Mouse (Mus musculus): Measurements from ENCODE around the gene 4930579F01Rik.
"Not testable (repeated sequence)": the region's sequence is repeated elsewhere in the genome, so short reads cannot be mapped to it uniquely, and the experiment has no call there.

Gene 4930579F01Rik

DNA sequence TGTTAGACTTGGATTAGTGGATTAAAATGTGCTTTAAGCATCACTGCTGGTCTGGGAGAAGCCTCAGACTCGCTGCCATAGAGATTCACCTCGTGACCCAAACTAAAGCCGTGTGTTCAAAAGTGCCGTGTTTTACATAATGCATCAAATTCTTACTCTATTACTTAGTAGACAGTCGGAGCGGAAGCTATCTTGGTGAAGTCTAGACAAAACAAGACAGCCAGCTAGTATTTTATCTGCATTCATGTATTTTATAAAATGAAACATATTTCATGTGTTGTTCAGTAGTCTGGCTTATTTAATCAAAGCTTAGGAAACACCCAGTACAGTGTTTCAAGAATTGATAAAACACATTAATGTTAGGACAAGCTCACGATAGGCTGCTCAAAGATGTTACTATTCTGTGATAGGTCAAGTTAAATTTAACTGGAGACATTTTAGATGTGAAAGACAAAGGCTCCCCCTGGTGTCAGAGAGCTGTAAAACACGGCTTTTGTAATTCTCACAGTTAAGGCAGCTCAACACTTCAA, 48.9 kb downstream of the 4930579F01Rik start, which contains the start of gene Mttp:
Gene Mttp, minus strand, starts transcription at position 327 of the 530 bp plus-strand sequence.
- peak; percentile 39 to 79 for DNase-seq (ENCODE audit: low spot score in 2 of 2)

DNA sequence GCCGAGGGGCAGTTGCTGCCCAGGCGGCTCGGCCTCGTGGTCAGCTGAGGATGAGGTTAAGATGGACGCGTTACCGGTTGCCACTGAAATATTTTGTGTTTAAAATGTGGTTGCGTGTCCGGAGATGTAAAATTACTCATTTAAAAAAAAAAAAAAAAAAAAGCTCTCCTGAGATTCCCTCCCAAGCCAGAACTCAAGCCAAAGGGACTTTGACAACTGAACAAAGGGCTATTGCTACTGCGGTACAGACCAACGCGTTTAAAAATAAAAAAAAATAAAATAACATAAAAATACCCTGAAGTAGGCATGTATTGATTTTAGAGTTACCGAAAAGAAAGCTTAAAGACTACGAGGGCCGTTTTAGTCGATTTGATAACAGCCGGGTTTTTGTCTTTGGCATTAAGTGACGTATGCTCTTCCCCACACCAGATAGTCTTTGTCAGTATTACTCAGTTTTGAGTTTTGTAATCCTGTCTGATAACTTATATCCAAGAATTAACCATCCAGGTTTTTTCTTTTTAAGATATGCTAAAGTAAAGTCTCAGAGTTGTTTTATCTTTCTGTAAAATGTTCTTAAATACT, 49.5 kb downstream of the 4930579F01Rik start:
- DNase-seq (ENCODE audit: low spot score in 2 of 2): no peak

- peak; percentile 95 to 98 for DNase-seq (ENCODE audit: low spot score in 2 of 2)
Measured at GRCm38 (mm10) chr3:138143315-138144059, 50.1 kb downstream of the 4930579F01Rik start, which contains the start of gene Trmt10a. Gene Trmt10a, plus strand, starts transcription at chr3:138143448.

DNA sequence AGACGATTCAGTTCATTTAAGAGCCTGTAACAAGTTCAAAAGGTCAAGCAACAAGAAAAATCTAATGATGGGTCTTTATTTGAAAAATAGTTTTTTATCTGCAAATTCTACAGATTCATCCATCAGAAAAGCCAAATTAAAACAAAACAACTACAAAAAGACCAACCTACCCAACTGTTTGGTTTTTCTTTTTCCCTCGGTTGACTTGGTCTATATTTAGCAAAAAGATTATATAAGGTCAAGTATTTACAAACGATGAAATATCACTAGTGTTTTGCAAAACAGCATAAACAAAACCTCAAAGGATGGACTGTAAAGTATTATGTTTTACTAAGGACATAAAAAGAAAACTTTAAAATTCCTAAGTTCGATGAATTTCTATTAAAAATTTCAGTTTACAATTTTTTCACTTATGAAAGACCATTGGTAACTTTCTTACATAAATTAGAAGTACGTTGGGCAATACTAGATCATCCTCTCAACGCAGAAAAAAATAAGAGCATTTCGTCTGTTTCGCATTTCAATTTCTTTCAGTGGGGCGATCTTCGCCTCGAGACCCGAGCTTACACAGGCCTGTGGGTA, 50.8 kb downstream of the 4930579F01Rik start:
- DNase-seq (ENCODE audit: low spot score in 2 of 2): no peak

DNA sequence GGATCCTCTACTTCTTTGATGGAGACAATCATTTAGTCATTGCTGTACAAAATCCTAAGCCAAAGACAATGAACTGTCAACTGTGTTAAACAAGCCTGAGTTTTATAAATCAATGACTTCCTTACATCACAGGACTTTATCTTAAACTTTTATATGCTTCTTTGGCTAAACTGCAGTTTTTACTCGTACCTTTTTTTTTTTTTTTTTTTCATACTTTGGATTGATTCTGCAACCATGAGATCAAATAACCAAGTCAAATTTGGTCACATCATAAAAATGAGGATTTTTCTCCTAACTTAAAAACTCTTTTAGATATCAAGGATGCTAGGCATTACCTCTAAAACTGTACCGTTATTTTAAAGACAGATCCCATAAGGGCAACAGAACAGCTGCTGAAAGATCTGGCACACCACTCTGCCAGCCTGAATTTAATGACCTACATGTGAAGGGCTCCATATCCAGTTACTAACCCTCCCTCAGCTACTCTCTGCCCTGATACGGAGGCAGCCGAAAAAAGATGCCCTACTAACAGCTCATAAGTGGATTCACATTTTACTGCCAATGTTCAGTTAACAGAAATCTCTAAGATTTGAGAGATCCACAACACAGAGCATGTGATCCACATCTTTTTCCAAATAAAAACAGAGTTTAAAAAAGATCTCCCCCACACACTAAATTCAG, 51.4 kb downstream of the 4930579F01Rik start:
- no peak for DNase-seq (ENCODE audit: low spot score in 2 of 2)

GRCm38 (mm10) chr3:138139663-138140062, 54.0 kb downstream of the 4930579F01Rik start:
- no peak for DNase-seq (ENCODE audit: low spot score in 2 of 2)

DNA sequence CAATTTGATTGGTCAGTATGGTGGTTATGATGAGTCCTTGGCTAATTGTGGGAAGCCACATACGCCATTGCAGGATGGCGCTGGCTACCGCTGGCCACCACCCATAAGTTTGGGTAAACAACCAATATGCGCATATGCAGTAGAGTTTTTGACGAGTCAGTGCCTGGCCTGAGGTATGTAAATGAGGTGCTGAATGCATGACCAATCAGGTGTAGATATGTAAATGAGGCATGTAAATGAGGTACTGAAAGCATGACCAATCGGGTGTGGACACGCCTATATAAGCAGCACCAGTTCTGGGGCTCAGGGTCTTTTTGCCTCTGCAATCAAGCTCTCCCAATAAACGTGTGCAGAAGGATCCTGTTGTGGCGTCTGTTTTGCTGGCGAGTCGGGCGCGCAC, 55.5 kb downstream of the 4930579F01Rik start:
- not testable (repeated sequence) for DNase-seq (ENCODE audit: low spot score in 2 of 2)

DNA sequence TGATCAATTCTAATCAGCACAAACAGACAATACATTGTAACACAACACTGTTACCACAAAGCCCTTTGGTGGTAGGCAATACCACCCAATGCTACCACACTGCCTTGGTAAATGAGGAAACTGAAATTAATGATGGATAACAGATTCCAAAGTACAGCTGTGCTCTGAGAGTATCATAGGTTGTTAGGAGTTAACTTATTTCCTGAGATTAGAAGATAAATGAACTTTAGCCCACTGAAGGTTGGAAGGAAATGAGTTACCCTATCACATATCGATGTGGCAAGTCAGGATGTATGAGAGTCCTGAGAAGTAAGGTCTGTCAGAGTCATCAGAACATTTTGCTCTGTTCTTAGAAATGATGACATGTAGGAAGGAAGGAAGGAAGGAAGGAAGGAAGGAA, 59.1 kb downstream of the 4930579F01Rik start:
- no peak for DNase-seq (ENCODE audit: low spot score in 2 of 2)

DNA sequence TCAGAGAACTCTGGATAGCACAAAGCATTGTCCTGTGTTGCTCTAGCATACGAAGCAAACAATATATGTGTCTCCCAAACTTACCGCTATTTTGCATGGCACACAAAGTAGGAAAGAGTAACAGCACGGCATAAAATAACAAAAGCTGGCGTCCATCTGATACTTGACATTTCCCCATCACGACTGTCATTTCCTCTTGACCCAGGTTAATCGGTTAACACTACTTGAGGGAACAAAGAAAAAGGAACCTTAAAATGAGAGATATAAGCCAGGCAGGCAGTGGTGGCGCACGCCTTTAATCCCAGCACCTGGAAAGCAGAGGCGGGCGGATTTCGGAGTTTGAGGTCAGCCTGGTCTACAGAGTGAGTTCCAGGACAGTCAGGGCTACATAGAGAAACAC, 59.7 kb downstream of the 4930579F01Rik start:
- DNase-seq (ENCODE audit: low spot score in 2 of 2): no peak

DNA sequence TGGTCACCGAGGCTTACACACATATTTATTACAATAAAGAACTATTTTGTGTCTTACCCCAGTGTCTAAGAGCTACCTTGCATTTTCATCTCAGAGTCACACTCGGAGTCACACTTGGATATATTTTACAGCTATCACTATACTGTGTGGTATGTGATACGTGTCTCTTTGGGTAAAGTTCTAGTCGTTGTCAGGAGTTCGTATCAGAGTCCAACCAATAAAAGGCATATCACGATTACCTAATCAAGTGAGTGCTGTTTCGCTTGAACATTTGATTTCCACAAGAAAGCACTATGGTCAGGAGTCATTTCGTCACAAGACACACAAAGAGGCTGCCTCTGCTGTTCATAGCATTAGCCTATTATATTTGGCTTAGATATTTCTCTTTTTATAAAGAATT, 60.2 kb downstream of the 4930579F01Rik start:
- no peak for DNase-seq (ENCODE audit: low spot score in 2 of 2)

DNA sequence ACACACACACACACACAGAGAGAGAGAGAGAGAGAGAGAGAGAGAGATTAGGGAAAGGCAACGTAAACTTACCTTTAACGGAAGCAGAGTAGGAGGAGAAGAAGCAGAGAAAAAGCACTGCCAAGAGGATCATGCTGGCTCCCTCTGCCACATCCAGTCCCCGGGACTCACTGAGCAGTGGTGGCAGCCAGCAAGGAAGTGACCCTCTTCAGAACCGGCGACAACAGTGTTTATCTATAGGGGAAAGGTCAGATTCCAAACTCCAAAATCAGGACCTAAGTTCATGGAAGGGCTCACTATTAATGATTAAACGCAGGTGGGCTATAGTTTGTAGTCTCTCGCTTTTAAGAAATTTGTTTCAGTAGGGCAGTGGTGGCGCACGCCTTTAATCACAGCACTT, 62.5 kb downstream of the 4930579F01Rik start:
- no peak for DNase-seq (ENCODE audit: low spot score in 2 of 2)

- DNase-seq (ENCODE audit: low spot score in 2 of 2): no peak
Measured at GRCm38 (mm10) chr3:138130692-138131091, 62.9 kb downstream of the 4930579F01Rik start.

DNA sequence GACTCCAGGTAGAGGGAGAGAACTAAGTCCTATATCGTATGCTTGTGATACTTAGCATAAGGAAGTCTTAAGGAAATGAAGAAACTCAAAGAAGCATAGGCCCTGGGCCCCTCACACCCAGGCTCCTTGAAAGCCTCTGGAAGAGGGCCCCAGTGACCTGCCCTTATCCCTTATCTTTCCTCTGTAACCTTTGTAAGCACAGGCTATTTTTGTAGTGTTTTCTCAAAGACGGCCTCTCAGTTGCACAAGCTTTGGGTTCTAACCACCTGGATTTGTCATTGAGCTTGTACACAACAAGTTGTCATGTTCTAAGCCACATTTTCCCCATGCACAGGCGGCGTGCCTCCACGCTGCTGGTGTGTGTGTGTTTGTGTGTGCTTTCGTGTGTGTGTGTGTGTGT, 64.5 kb downstream of the 4930579F01Rik start:
- no peak for DNase-seq (ENCODE audit: low spot score in 2 of 2)

- DNase-seq (ENCODE audit: low spot score in 2 of 2): no peak
Measured at GRCm38 (mm10) chr3:138123842-138124241, 69.8 kb downstream of the 4930579F01Rik start.

DNA sequence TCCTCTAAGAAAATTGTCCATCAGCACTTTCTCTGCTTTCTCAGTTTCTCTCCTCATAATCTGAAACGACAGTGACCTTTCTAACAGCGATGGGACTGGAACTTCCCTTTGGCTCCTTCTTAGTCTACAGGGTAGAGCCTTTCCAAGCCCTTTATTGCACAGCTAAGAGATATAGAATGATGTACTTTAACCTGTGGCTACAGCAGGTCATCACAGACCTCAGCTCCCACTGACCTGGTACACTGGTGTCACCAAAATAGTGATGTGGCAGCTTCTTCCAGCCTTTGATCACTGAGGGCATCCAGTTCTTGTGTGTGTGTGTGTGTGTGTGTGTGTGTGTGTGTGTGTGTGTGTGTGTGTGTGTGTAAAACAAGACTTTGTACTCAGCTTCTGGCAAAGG, 72.2 kb downstream of the 4930579F01Rik start:
- DNase-seq (ENCODE audit: low spot score in 2 of 2): no peak

DNA sequence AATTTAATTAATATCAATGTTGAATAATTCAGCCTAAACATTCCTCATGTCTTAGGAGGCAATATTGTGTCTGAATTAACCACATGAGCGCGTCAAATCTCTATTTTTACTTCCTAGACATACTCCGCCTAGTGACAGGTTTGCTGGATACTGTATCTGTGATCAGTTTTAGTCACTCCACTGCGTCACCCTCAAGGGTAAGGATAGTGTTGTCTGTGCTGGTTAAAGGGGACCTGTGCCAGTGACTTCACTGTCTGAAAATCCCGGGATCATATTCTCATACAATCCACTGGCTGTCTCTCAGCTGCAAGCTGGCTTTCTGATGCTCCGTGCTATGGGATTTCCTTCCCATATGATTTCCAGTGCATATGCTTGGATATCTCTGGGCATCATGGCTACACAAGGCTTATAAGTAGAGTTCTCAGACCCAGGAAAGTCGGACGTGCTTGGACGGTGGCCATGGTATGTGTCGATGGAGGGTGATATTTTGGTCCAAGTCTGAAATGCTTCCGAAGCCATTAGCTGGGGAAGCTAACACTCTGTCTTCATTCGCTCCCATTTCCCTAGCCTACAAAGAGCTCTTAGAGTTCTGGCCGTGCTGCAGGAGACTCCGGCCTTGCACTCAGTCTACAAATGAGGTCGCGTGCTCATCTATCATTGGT, 74.0 kb downstream of the 4930579F01Rik start:
- no peak for DNase-seq (ENCODE audit: low spot score in 2 of 2)

DNA sequence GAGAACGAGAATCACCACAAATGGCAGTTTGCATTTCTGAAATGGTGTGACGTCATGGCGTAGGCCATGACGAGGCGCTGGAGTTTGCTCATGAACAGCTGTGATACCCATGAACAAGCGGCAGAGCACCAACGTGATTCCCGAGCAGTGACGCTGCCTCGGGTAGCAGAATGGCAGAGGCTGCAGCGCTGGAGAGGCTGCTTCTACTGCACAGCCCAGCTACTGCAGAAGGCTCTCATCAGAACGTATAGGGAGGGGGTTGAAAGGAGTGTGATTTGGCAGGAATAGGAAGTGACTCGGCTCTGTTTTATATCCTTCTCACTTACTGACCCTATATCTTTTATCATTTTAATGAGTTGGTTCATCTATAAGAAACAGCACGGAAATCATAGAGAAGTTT, 74.8 kb downstream of the 4930579F01Rik start:
- DNase-seq (ENCODE audit: low spot score in 2 of 2): no peak

GRCm38 (mm10) chr3:138118392-138118791, 75.2 kb downstream of the 4930579F01Rik start:
- DNase-seq (ENCODE audit: low spot score in 2 of 2): no peak

DNA sequence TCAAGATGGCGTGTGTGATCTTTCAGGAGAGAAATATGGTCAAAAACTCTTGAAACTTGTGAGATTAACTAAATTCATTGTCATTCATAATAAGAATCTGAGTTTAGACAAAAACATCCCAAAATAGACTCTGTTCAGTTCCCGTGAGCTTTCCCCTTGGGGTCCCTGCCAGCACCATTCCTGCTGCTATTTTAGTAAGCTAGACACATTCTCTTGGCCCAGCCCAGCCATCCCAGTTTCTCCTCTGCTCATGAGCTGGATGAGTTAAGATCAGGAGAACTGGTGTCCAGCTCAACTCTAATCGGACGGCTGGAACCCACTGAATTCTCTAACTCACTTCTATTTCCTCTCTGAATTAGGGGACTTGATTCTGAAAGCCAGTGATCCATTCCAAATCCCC, 76.8 kb downstream of the 4930579F01Rik start:
- no peak for DNase-seq (ENCODE audit: low spot score in 2 of 2)

DNA sequence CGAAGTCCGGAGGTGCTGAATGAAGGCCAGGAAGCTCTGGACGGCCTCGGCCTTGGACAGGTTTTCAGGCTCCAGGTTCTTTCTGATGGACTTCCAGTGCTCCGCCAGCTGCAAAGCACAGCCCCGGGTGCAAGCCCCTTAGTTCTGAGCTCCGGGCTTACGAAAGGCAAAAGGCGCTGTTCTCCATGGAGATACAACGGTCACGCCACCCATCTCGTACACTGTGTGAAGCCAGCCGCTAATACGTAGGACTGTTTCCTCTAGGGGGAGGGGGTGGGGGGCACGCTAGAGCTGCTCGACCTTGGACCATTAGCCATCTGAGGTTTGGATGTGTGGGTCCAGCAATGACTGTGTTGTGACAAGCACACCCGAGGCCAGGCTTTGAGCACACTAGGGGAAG, 79.5 kb downstream of the 4930579F01Rik start:
- DNase-seq (ENCODE audit: low spot score in 2 of 2): no peak
